Mouse (Mus musculus) hindbrain, embryonic 15.5 days (tissue): ENCODE data around the gene Rspry1. TPM values are rescaled to one million over a fixed set of nuclear protein-coding genes. Genes with fewer than 3 reads are reported as not detected.

Experiments
- ATAC-seq: fragments of 200-750 bp; cut with Nextera tagmentation; 2 replicates; pipeline ENCODE4 v1.8.0; 2017; ENCODE audit warnings: low read depth, moderate number of reproducible peaks, moderate TSS enrichment; ENCODE audit not compliant: low FRiP score
- H3K27ac ChIP-seq: fragments of 300-500 bp; sonication (generic); replicated peaks from 2 replicates; pipeline ENCODE4 v1.5.1; 2015; ENCODE audit warnings: mild to moderate bottlenecking, inconsistent platforms
- H3K27me3 ChIP-seq: fragments of 300-500 bp; sonication (generic); 2 replicates; pipeline ENCODE4 v1.6.1; 2015; ENCODE audit warnings: control low read depth, inconsistent platforms
- H3K36me3 ChIP-seq: fragments of 300-500 bp; sonication (generic); 2 replicates; pipeline ENCODE4 v1.6.1; 2015; ENCODE audit warnings: control low read depth, inconsistent platforms
- H3K4me1 ChIP-seq: fragments of 300-500 bp; sonication (generic); replicated peaks from 2 replicates; pipeline ENCODE4 v1.6.1; 2015; ENCODE audit warnings: control low read depth, inconsistent platforms
- H3K4me2 ChIP-seq: fragments of 300-500 bp; sonication (generic); 2 replicates; pipeline ENCODE4 v1.6.1; 2015; ENCODE audit warnings: moderate library complexity, mild to moderate bottlenecking, inconsistent platforms
- H3K4me3 ChIP-seq: fragments of 300-500 bp; sonication (generic); 2 replicates; pipeline ENCODE4 v1.5.1; 2015; ENCODE audit warnings: mild to moderate bottlenecking, inconsistent platforms
- H3K9ac ChIP-seq: fragments of 300-500 bp; sonication (generic); 2 replicates; pipeline ENCODE4 v1.6.1; 2015; ENCODE audit warnings: inconsistent platforms
- H3K9me3 ChIP-seq: fragments of 300-500 bp; sonication (generic); 2 replicates; pipeline ENCODE4 v1.6.1; 2016; ENCODE audit warnings: control low read depth, inconsistent platforms
- WGBS: fragments of 180-500 bp; shearing (Covaris S2); methylation state at CpG from one replicate; pipeline ENCODE4 v1.1.7; 2015; 5-methylcytosine and 5-hydroxymethylcytosine counted together
- polyA plus RNA-seq: library from polyadenylated mRNA; unstranded; fragments of >200 nt; fragmentation: Nextera tagmentation; extraction: Ambion mirVana; gene quantifications from 2 replicates; pipeline ENCODE4 v1.2.1, GENCODE M21; 2015

The Rspry1 gene
- polyA plus RNA-seq, 1 experiment from 2014 or later: 45.5 TPM

DNA sequence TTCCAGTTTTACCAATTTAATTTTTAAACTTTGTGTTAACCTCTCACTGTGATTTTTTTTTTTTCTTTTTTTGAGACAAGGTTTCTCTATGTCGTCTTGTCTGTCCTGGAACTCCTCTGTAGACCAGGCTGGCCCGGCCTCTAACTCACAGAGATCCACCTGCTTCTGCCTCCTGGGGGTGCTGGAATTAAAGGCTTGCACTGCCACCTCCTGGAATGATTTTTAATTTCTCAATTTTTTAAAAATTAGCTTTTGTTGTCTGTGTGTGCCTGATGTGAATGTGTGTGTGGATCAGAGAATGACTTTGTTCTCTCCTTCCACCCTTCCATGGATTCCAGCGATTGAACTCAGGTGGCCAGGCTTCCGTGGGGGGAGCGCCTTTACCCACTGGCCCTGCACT lies 5.3 kb downstream of the Rspry1 start:
- Histone ChIP-seq H3K4me3 (no peak overlapping the region), H3K27me3 (no peaks in the 10 kb centered on the region), H3K4me2 (no peak overlapping the region), H3K9ac (no peak overlapping the region), H3K4me1 (peaks cover 18% of the 10 kb centered on the region), H3K9me3 (no peaks in the 10 kb centered on the region), H3K36me3 (no peaks in the 10 kb centered on the region), H3K27ac (no peak overlapping the region)
- WGBS: 94% methylated on average over 5 of the region's 5 CpGs
- no peak for ATAC-seq

DNA sequence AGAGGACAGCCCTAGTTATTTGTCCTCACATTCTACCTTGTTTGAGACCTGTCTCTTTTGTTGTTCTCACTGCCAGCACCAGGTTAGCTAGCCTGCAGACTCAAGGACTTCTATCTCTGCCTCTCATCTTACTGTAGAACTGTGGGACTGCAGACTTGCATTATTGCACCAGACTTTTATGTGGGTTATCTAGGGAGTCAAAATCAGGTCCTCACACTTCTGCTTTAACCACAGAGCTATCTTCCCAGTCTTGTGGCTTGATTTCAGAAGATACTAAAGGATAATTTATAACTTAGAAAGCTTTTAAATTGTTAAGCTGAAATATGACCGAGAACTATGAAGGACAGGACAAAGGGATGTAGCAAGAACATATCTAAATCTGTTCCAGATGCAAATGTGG lies 23.1 kb downstream of the Rspry1 start:
- no peaks in the 10 kb centered on the region for H3K4me1 ChIP-seq
- no peak overlapping the region for H3K4me3 ChIP-seq
- peaks cover 22% of the 10 kb centered on the region for H3K36me3 ChIP-seq
- no peak overlapping the region for H3K9ac ChIP-seq
- H3K27me3 ChIP-seq: no peaks in the 10 kb centered on the region
- no peak for ATAC-seq
- no peaks in the 10 kb centered on the region for H3K9me3 ChIP-seq
- H3K4me2 ChIP-seq: no peak overlapping the region
- H3K27ac ChIP-seq: no peak overlapping the region
- 94% methylated on average over 1 of the region's 1 CpGs for WGBS

DNA sequence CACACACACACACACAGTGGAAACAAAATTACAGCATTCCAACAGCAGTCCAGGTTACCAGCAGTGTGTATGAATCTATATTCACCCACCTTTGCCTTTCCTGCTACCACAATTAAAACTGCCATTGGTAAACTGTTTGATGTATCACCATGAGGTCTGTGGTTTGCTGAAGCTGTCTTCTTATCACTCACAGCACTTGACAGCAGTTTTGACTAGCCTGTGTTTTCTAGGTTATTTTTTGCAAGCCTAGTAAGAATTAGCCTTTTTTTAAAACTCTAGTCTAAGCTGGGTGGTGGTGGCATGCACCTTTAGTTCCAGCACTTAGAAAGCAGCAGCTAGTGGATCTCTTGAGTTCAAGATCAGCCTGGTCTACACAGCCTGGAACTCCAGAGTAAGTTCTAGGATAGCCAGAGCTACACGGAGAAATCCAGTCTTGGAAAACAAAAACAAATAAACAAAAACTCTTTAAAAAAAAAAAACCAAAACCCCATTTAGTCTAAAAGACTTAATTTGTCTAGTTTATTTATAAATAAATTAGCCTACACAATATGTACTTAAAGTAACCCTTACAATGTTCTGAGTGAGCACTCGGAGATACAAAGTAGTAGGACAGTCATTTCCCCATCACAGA lies 31.9 kb downstream of the Rspry1 start:
- WGBS: 86% methylated on average over 2 of the region's 2 CpGs
- Histone ChIP-seq H3K4me1 (no peaks in the 10 kb centered on the region), H3K9me3 (no peaks in the 10 kb centered on the region), H3K4me3 (no peak overlapping the region), H3K9ac (no peak overlapping the region), H3K27me3 (no peaks in the 10 kb centered on the region), H3K27ac (no peak overlapping the region), H3K4me2 (no peak overlapping the region), H3K36me3 (peaks cover 76% of the 10 kb centered on the region)
- ATAC-seq: no peak

DNA sequence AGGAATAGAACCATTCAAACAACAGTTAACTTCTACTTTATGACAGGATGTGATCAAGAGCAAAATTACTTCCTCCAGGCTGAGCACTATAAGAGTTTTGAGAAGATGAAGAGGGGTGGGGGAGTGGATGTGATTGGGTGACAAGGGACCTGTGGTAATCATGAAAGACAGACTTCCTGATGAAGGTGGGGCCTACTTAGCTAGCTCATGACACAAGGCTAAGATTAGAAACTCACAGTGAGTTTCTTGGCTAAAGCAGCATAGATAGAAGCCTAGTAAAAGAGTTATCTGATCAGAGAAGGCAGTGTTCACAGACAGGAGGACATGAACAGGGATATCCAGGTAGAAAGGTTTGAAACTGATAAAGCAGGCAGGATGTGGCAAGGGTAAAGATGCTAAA lies 32.5 kb downstream of the Rspry1 start:
- no peak overlapping the region for H3K4me2 ChIP-seq
- H3K9me3 ChIP-seq: no peaks in the 10 kb centered on the region
- H3K27me3 ChIP-seq: no peaks in the 10 kb centered on the region
- no peak overlapping the region for H3K9ac ChIP-seq
- H3K4me1 ChIP-seq: no peaks in the 10 kb centered on the region
- H3K36me3 ChIP-seq: peaks cover 80% of the 10 kb centered on the region
- H3K27ac ChIP-seq: no peak overlapping the region
- no peak for ATAC-seq
- no peak overlapping the region for H3K4me3 ChIP-seq

DNA sequence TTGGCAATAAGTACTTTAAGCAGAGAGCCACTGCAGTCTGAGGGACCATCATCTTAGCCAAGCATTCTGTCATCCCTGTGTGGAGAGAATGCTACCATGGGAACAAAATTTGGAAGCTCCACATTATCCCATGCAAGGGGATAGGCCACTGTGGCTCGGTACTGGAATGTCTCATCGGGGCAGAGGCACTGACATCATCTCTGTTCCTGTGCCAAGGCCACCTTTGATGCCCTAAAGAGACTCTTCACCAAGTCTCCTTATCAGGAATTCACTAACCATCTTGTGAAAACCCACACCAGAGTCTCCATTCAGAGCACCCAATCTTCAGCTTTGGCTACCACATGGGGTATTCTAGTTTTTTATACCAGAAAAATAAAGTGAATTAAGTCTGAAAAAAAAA lies 39.4 kb downstream of the Rspry1 start:
- no peaks in the 10 kb centered on the region for H3K9me3 ChIP-seq
- peaks cover 88% of the 10 kb centered on the region for H3K36me3 ChIP-seq
- 88% methylated on average over 2 of the region's 2 CpGs for WGBS
- no peak overlapping the region for H3K4me3 ChIP-seq
- H3K4me2 ChIP-seq: no peak overlapping the region
- no peak overlapping the region for H3K9ac ChIP-seq
- no peak overlapping the region for H3K27ac ChIP-seq
- no peaks in the 10 kb centered on the region for H3K4me1 ChIP-seq
- H3K27me3 ChIP-seq: no peaks in the 10 kb centered on the region
- no peak for ATAC-seq

DNA sequence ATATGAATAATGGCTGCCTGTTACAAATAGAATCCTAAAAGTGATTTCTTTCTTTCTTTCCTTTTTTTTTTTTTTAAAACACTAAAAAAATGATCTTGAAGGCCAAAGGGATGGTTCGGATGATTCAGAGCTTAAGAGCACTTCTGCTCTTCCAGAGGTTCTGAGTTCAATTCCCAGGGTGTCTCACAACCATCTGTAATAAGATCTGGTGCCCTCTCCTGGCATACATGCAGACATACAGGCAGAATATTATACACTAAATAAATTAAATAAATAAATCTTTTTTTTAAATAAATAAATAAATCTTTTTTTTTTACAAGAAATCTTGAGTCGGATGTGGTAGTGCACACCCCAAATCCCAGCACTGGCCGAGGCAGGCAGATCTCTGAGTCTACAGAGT lies 40.2 kb downstream of the Rspry1 start:
- no peak overlapping the region for H3K4me3 ChIP-seq
- no peak overlapping the region for H3K27ac ChIP-seq
- H3K27me3 ChIP-seq: no peaks in the 10 kb centered on the region
- H3K9me3 ChIP-seq: no peaks in the 10 kb centered on the region
- no peak overlapping the region for H3K4me2 ChIP-seq
- 92% methylated on average over 3 of the region's 3 CpGs for WGBS
- no peak overlapping the region for H3K9ac ChIP-seq
- H3K36me3 ChIP-seq: peaks cover 88% of the 10 kb centered on the region
- no peak for ATAC-seq
- no peaks in the 10 kb centered on the region for H3K4me1 ChIP-seq

DNA sequence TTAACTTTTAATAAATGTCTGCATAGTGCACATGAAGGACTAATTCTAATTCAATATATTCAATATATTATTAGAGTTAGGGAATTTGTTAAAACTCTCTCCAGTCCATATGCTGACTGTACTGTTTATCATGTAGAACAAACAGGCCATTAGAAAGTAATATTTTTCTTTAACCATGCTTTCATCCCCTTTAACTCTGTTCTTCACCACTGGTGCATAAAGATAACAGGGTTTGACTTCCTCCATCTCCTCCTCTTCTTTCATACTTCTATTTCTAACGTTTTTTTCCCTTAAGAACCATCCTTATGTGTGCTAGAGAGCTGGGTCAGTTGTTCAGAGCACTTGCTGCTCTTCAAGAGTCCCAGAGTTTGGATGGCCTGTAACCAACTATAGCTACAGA lies 43.5 kb downstream of the Rspry1 start:
- Histone ChIP-seq H3K27me3 (no peaks in the 10 kb centered on the region), H3K36me3 (peaks cover 75% of the 10 kb centered on the region), H3K9ac (no peak overlapping the region), H3K4me2 (no peak overlapping the region), H3K9me3 (no peaks in the 10 kb centered on the region), H3K4me3 (no peak overlapping the region), H3K4me1 (no peaks in the 10 kb centered on the region), H3K27ac (no peak overlapping the region)
- whole genome bisulfite sequencing: 59% methylated on average over 1 of the region's 1 CpGs
- ATAC-seq: no peak

DNA sequence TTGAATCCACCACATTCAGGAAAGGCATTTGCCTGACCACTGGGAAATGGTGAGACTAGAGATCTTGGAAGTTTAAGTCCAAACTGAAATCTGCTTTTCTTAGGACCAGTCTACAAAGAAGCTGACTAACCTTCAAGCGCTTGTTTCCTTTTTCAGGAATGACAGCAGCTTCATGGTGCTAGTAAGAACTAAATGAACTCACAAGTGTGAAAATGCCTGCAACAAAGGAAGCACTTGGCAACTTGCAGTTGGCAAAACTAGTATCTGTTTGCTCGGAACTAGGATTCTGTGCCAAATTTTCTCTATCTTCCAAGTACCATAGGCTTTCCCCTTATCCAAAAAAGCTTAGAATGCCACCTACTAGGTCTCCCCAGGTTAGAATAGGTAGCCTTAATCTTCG lies 44.4 kb downstream of the Rspry1 start:
- Histone ChIP-seq H3K27ac (no peak overlapping the region), H3K27me3 (no peaks in the 10 kb centered on the region), H3K4me1 (no peaks in the 10 kb centered on the region), H3K4me3 (no peak overlapping the region), H3K9me3 (no peaks in the 10 kb centered on the region), H3K4me2 (no peak overlapping the region), H3K9ac (no peak overlapping the region), H3K36me3 (peaks cover 66% of the 10 kb centered on the region)
- 92% methylated on average over 3 of the region's 3 CpGs for WGBS
- no peak for ATAC-seq

DNA sequence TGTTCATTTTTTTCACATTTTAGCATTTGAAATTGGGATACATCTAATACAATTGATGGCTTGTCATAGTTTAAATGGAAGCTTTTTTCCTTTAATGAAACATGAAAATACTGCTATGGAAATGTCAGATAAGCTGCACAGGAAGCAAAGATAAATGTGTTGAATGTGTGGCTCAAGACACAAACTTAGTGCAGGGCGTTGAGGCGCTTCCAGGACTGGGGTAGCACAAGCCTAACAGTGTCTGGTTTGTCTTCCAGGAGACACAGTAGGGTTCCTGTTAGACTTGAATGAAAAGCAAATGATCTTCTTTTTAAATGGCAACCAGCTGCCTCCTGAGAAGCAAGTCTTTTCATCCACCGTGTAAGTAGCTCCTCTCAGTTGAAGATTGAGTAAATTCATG lies 47.8 kb downstream of the Rspry1 start:
- 39% methylated on average over 3 of the region's 3 CpGs for WGBS
- H3K4me1 ChIP-seq: no peaks in the 10 kb centered on the region
- H3K27ac ChIP-seq: no peak overlapping the region
- peaks cover 67% of the 10 kb centered on the region for H3K36me3 ChIP-seq
- H3K9me3 ChIP-seq: no peaks in the 10 kb centered on the region
- no peak for ATAC-seq
- H3K27me3 ChIP-seq: no peaks in the 10 kb centered on the region
- H3K4me2 ChIP-seq: no peak overlapping the region
- no peak overlapping the region for H3K4me3 ChIP-seq
- no peak overlapping the region for H3K9ac ChIP-seq

DNA sequence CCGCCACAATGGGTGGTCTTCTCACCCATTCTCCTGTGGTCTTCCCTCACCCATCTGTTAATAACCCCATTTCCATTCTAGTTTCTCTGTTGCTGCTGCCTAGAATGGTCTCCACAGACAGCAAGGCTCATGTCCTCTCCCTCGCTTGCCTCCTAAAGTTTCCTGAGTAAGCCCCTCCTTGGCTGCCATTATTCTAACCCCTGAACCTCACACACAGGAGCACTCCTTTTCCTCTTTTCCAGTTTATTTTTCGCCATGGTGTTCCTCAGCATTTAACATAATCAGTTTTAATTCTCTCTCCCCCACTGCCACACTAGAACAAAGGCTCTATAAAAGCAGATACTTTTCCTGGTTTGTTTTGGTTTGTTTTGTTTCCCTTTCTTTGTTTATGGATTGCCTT lies 51.2 kb downstream of the Rspry1 start:
- Histone ChIP-seq H3K27ac (no peak overlapping the region), H3K36me3 (peaks cover 70% of the 10 kb centered on the region), H3K4me1 (no peaks in the 10 kb centered on the region), H3K9me3 (no peaks in the 10 kb centered on the region), H3K4me3 (no peak overlapping the region), H3K27me3 (no peaks in the 10 kb centered on the region), H3K4me2 (no peak overlapping the region), H3K9ac (no peak overlapping the region)
- no peak for ATAC-seq
- WGBS: 89% methylated on average over 3 of the region's 3 CpGs

DNA sequence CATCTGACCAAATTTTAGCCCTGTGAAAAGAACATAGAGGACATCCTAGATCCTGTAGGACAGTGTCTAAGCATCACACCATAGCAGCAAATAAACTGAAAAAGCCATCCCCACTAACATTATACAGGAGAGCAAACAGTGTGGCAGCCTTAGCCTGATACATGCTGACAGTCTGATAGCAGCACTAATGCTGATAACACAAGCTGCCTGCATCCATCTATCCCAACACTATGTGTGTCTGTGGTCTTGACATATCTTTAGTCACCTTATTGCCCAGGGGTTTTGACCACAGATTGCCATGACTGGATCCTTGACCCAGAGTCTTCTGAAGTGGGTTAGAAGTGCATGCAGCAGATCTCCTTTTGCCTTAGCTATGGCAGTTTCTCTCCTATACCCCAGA lies 53.3 kb downstream of the Rspry1 start:
- Histone ChIP-seq H3K27ac (no peak overlapping the region), H3K36me3 (peaks cover 68% of the 10 kb centered on the region), H3K9me3 (no peaks in the 10 kb centered on the region), H3K9ac (no peak overlapping the region), H3K4me3 (no peak overlapping the region), H3K4me2 (no peak overlapping the region), H3K27me3 (no peaks in the 10 kb centered on the region), H3K4me1 (no peaks in the 10 kb centered on the region)
- ATAC-seq: no peak

DNA sequence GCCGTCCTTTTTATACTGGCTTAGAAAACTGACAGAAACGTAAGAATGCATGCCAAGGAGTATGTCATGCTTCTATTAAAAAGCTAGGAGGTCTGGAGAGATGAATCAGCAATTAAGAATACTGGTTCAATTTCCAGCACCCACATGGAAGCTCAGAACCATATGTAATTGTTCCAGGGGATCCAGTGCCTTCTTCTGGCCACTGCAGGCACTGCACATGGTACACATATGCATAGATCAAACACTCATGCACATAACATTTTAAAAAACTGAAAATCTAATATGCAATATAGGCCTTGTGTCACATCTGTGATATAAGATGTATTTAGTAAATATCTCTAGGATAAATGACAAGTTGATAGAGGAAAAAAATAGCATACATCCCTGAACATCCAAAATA lies 56.3 kb downstream of the Rspry1 start:
- no peak overlapping the region for H3K9ac ChIP-seq
- peaks cover 64% of the 10 kb centered on the region for H3K36me3 ChIP-seq
- H3K4me3 ChIP-seq: no peak overlapping the region
- no peak overlapping the region for H3K4me2 ChIP-seq
- no peaks in the 10 kb centered on the region for H3K9me3 ChIP-seq
- H3K27ac ChIP-seq: no peak overlapping the region
- no peaks in the 10 kb centered on the region for H3K27me3 ChIP-seq
- H3K4me1 ChIP-seq: no peaks in the 10 kb centered on the region
- ATAC-seq: no peak
- WGBS: 91% methylated on average over 2 of the region's 2 CpGs

DNA sequence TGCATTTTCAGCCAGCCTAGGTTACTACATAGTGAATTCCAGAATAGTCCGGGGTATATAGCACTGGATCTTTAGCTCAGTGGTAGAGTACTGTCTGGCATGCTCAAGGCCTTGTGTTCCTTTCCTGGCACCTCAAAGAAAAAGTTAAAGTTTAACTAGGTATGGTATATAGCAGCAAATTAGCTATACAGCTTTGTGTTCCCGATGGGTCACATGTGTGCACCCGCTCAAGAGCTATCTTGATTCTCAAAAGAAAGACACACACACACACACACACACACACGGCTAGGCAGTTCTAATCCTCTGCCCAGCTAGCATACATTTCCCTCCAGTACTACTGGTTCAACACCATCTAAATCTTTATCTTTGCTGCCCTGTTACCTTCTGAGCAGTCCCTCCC lies 58.7 kb downstream of the Rspry1 start:
- Histone ChIP-seq H3K4me3 (no peak overlapping the region), H3K36me3 (peaks cover 44% of the 10 kb centered on the region), H3K4me1 (no peaks in the 10 kb centered on the region; the same call in 1 of the 2 replicates), H3K4me2 (no peak overlapping the region), H3K27ac (no peak overlapping the region), H3K9ac (no peak overlapping the region), H3K27me3 (no peaks in the 10 kb centered on the region), H3K9me3 (no peaks in the 10 kb centered on the region)
- ATAC-seq: no peak
- 77% methylated on average over 4 of the region's 4 CpGs for WGBS
